Mouse (Mus musculus) gonadal fat pad, adult 2 months (tissue): Measurements from ENCODE around the gene Fmo3. TPM values are rescaled to one million over a fixed set of nuclear protein-coding genes. Genes with fewer than 3 reads are reported as not detected.

Source experiments
- DNase-seq: peaks from one replicate; pipeline ENCODE4 v3.0.0-alpha.2; 2012; ENCODE audit warnings: low read depth
- polyA plus RNA-seq: library from polyadenylated mRNA; depleted of rRNA; stranded (reverse); fragments of >200 nt; gene quantifications from 2 replicates; pipeline ENCODE4 v1.2.3, GENCODE M21; 2012; rRNA removed

The Fmo3 gene
- polyA plus RNA-seq, 1 experiment: 1.6 TPM

GRCm38 (mm10) chr1:162931310-162931875 is 52.9 kb downstream of the Fmo3 start:
- no peak for DNase-seq

- DNase-seq: no peak
Measured at GRCm38 (mm10) chr1:162930631-162931030, 53.7 kb downstream of the Fmo3 start.

DNA sequence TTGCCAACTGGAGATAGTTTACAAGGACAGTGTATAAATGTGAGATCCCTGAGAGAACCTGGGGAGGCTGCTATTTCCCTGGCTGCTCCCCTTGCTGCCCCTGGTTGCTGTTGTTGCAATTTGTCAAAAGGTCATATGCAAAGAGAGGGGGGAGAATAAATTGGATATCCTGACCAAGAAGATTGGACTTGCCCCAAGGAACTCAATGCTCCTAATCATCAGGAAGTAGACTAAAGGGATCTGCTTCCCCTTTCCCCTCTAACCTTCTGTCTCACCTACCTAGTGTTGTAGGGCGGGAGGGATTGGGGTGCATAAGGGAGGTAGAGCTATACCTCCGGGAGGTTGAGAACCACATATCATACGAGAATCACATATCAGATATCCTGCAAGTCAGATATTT is 55.2 kb downstream of the Fmo3 start:
- DNase-seq: no peak

DNA sequence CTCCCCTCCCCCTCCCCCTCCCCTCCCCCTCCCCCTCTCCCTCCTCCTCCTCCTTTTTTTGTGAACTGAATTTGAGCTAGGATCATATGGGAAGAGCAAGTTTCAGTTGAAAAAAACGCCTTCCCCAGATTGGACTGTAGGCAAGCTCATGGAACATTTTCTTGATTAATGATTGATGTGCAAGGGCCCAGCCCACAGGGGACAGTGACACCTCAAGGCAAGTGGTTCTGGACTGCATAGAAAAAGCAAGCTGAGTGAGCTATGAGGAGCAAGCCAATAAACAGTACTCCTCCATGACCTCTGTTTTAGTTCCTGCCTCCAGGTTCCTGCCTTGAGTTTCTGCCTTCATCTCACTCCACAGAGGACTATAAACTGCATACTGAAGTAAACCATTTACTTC is 59.2 kb downstream of the Fmo3 start:
- DNase-seq: no peak

DNA sequence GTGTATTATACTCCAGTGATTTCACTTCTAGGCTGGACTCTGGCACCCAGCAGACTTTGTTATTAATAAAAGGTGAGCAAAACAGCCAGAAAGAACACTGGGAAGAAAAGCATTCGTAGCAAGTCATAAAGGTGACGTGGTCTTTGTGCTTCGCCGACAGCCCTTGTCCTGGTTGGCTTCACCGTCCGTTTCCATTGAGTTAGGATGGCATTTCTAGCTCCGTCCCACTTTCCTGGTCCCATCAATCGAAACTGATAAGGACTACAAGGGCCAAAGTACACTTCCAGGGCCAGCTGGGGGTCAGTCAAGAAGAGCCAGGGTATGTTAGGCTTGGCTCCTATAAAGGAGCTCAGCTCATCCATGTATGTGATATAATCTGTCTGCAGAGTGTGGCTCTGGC is 67.7 kb downstream of the Fmo3 start:
- no peak for DNase-seq

DNA sequence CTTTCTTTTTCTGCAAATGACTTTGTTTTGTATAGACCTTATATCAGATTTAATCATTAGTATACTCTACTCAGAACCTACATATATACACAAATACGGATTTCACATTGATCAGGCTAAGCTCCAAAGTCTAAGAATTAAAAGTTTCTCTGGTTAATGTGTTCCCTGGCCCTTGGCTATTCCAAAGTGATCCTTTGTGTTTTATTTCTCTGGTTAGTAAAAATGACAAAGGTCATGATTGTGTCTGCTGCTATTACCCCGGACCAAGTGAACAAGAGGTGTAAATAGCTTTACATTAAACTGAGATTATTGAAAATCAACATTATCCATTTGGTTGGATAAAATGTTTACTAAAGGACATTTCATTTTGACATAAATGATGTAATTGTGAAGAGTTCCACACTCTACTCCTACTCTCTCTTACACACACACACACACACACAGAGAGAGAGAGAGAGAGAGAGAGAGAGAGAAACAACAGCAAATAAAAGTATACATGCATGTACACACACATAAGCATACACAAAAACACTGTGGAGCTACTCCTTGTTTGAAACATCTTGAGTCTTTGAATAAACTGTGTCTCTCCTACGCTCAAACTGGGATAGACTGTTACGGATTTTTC is 69.3 kb downstream of the Fmo3 start:
- DNase-seq: no peak

- DNase-seq: no peak
Measured at GRCm38 (mm10) chr1:162912085-162912484, 72.2 kb downstream of the Fmo3 start.

Other genes starting within 250 kb of the Fmo3 start
- 18.4 and 33.1 TPM in 2 replicates for gene Prrc2c, start 244.0 kb downstream of the Fmo3 start, polyA plus RNA-seq
- gene Fmo4, start 170.6 kb downstream of the Fmo3 start, polyA plus RNA-seq: 0.71 and 0.73 TPM in 2 replicates
- gene Fmo1, start 117.9 kb downstream of the Fmo3 start, polyA plus RNA-seq: 61.4 and 65.5 TPM in 2 replicates
- 34.9 and 36.4 TPM in 2 replicates for gene Fmo2, start 85.8 kb downstream of the Fmo3 start, polyA plus RNA-seq
- gene Fmo6, start 47.0 kb downstream of the Fmo3 start, polyA plus RNA-seq: 0.18 TPM in 1 of 2 replicates, not detected in the other
- gene Mroh9, start 101.1 kb upstream of the Fmo3 start, polyA plus RNA-seq: not detected in 2 replicates